Mouse (Mus musculus) lung, postnatal 36 days (tissue): ENCODE measurements at regions not wholly inside any gene's neighbourhood (a gene's known extent, or its start where the extent isn't known, plus 50 kb on each side); places are given as distances from the start of the nearest gene placed in this dataset.

Source experiments
- DNase-seq: peaks from one replicate; pipeline ENCODE4 v3.0.0; 2022; ENCODE audit warnings: mixed read lengths

DNA sequence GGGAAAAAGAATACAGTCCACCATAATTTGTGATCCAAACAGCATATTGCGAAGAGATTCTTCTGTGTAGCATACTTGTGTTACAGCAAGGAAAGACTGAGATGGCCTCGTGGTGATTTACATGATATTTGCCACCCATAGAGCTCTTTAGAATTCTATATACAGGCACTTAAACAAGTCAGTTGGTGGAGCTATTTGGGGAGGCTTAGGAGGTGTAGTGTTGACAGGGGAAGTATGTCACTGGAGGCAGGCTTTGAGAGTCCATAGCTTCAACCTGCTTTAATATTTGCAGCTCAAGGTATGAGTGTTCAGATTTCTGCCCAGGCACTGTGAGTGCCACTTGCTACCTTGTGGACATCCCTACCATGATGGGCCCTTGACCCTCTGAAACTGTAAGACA is 187.3 kb downstream of the Ostf1 start:
- DNase-seq, result no peak

DNA sequence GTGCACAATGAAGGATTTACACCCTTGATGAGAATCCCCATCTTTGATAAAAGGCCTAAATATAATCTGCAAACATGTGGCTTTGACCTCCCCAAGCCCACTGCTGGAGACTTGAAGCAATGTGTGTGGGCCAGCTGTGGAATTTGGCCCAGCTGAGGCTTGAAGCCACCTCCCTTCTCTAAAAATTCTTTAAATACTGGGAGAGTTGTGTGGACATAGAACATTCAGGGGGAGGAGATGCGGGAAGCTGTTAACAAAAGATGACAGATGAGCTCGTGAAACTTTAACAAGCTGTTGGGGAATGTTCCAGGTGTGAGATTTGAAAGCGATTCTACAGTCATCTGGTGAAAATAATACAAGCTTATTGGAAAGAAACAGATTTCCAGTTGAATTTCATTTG is 195.3 kb downstream of the Ostf1 start:
- DNase-seq, result peak; percentile 10

DNA sequence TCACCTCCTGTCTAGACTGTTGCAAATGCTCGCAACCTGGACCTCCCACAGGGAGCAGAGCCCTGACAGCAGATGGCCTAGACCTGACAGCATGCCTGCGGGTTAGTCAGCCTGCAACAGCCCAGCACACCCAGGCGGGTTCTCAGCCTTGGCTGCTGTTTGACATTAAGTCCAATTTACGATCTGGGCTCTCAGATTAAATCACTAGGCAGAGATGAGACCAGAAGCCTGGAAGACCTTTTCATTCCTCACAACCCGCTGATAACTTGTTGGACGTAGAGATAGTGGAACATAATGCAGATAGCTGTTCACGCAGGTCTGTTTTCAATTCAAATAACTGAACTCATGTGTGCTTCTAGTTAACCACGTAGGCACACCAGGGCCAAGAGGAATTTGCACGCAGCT is 211.2 kb downstream of the Ostf1 start:
- peak; percentile 11 for DNase-seq

DNA sequence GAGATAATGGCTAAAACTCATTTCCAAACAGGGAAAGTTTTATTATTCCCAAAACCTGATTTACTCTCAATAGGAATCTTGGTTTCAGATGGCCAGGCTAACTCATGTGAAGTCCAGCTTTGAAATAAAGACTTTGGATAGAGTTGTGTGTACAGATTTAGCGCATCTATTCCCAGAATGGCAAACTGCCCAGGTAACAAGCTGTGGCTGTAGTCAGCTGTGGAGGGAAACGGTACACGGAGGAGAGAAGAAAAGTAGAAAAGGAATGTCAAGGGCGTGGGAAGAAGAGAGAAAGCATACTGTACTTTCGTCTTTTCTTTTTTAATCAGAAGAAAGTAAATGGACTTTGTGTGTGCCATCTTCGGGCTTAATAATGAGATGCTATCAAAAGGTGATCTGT is 213.1 kb downstream of the Ostf1 start:
- DNase-seq, result no peak

DNA sequence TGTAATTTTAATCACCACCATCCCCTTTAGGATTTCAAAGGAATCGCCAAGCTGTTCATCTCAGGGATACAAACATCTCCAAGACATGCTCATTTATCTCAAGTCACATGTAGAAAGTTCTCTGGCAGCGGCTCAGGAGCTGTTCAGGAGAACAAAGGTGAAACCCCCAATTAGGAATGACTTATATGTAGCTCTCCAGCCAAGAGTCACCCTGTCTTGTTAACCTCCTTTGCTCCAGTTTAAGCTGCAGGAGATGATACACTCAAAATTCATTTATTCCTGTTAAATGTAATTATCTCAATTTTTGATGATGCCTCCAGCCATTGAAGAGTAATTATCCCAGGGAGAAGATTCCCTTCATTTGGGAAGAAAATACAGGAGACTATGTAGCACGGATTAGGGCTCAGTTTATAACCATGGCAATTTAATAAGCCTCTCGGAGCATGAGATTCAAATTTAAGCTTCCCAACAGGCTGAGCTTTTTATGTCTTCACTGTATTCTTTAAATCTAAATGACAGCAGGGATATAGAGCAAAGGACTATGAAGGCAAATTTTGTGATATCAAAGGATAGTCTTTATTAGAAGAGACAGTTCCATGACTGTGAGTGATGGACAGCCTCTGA is 254.0 kb downstream of the Ostf1 start:
- no peak for DNase-seq

DNA sequence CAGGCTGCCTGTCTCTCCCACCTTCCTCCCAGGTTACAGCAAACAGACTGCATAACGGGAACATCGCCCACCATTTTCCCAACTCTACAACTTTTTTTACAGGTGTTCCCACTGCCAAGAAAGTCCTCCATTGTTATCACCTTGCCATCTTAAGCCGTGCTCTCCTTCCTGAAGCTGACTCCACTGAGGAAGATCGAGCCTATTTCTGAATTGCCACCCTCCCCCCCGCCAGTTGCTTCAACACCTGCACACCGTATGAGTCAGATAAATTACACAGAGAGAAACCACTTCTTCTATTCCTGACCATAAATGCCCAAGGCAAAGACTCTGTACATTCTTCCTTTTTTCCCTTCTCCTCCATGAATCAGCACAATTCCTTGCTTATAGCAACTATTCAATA is 263.0 kb downstream of the Ostf1 start:
- DNase-seq, result no peak

DNA sequence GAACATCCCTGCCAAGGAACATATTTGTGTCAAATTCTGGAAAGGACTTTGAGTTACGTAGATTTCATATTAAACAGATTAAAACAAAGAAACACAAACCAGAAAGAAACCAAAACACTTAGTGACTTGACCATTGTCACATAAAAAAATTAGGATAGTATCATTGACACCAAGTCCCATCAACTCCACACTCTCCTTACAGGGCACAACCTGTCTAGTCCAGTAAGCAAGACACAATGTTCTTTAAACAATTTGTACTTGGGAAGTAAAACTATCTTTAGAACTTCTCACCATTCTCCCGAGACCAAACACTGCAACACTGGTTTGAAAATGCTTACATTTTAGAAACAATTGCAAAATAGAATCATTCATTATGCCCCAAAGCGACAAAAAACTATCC is 277.7 kb downstream of the Ostf1 start:
- no peak for DNase-seq

DNA sequence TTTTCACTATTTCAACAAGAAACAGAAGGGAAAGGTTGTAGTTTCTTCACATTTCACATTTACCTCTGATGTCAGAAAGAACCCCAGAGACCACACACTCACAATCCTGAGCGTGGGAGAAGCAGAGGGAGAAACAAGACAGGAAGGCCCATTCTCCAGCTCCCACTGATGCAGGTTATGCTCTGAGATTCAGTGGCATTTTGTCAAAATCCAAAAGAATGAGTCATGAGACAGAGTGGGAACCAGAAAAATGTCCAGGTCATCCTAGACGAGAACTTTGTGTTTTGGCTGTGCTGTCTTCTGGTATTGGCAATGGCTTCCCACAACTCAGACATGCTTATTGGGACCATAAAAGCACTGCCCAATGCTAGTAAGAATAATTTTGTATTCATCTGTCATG is 285.9 kb downstream of the Ostf1 start:
- DNase-seq, result peak; percentile 9

DNA sequence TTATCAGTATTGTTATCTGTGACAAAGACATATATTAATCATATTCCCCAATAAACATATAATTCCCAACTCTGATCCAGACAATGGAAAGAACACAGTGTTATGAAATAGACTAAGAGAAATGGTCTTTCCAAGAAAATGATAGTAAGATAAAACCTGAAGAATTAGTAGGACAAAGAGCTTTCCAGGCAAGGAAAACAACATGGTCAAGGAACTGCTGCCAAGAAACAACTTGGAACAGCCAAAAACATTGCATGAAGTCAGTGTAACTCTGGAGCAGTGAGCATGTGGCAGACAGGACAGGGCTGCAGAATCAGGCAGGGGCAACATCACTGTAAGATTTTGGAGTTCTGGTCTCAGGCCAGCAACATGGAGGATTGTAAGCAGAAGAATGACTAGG is 288.0 kb downstream of the Ostf1 start:
- DNase-seq, result peak; percentile 44

DNA sequence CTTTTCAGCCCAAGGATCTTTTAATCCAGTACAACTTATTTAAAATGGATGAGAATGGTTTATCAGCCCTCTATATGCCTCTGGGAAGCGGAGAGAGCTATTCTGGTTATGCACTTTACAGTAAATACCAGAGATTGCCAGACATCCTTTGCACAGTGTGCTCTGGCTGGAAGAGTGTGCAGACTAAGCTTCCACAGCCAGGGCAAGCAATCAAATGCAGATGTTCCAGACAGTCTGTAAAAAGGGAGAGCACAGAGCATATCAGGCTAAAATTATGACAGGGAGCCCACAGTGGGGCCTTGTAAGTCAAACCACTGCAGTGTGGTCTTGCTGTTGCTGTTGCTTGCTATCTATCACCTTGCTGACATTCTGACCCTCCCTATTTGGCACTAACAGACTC is 288.6 kb downstream of the Ostf1 start:
- DNase-seq, result no peak

DNA sequence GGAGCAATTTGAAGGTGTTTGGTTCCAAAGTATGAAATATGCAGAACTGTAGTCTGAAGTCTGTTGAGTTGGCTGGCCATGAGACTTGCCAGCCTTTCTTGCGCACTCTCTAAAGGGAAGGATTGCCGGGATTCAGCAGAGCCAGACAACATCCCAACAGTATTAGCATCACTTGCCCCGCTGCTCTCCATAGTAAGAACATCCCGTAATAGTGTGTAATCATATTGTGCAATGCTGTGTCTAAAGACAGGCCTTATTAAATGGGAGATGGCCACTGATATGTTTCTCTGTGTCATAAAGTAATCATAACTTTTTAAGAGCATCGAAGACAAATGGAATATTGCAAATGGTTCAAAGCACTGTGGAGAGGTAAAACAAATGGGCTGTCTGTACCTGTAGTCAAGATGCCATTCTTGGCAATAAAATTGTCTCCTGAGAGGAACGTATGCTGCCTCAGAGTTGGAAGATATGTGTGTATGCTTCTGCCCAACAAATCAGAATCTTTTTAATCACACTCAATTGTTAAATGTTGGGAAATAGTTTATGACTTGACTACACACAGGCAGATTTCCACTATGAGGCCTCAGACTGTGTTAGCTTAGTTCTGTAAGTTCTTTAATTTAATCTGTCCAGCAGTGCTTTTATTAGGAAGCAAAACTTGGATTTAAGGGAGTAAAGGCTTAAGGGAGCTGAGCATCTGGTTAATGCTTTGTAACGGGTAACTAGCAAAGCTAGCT is 293.6 kb downstream of the Ostf1 start:
- DNase-seq, result peak; percentile 10

DNA sequence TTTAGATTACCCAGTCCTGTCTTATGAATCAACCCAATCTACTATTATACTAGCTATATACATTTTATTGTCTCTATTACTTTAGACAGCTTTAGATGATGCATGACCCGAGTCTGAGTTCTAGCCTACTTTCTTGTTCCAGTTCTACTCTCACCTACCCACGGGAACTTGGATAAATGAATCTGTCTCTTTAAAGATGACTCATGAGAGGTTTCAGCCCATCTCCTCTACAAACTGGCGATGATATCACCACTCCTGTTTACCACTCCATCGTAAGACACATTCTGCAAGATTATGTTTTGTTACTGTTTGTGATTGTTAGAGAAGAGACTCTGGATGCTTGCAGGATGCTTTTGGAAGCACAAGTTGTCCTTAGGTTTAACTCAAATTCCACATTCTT is 295.0 kb downstream of the Ostf1 start:
- DNase-seq, result no peak

DNA sequence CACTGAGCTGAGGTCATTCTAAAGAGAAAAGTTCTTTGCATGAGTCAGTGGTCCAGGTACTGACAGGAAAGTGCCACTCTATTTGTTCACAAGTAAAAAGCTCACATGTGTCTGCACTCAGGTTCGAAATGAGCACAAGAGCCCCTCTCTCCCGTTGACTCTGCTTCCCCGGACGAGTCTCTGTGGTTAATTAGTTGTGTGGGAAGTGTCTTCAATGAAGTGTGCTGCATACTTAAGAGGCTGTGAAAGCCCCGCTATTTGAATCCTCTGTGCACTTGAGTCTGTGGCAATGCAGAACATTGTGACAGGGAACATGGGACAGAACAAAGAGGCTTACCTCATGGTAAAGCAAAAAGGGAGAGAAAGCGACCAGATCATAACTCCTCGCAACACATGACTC is 297.0 kb downstream of the Ostf1 start:
- no peak for DNase-seq

DNA sequence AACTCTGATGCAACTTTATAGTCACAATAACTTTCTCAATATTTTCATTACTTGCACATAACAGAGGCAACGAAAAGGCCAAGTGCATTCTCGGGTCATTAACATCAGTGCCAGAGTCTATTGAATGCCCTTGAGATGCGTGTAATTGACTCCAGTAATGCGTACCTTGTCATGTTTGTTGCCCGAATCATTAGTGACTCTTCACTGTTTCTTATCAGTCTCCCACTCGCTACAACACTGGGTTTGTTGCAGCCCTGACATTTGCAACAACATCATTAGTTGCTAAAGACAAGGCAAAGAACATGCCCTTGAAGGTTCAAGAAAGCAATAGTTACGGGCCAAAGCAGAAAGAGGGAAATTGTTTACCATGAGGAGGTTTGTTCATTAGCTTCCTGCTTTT is 299.8 kb downstream of the Ostf1 start:
- no peak for DNase-seq

DNA sequence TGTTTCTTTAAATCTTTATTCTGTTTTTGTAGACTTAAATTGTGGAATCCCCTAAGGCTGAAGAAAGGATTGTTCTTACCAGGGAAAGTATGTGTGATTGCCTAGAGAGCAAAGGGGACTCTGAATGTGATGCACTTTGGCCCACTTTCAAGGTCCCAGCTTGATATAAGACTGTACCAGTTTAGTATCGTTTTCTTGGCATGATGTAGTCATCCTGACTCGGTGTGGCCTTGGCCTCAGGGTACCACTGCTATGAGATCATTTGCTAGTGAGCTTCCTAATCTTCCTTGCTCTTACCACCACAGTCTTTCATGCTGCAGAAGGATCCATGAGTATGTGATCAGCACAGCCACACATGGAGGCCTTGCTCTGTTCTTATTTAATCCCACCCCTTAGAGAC is 302.2 kb downstream of the Ostf1 start:
- DNase-seq, result no peak

DNA sequence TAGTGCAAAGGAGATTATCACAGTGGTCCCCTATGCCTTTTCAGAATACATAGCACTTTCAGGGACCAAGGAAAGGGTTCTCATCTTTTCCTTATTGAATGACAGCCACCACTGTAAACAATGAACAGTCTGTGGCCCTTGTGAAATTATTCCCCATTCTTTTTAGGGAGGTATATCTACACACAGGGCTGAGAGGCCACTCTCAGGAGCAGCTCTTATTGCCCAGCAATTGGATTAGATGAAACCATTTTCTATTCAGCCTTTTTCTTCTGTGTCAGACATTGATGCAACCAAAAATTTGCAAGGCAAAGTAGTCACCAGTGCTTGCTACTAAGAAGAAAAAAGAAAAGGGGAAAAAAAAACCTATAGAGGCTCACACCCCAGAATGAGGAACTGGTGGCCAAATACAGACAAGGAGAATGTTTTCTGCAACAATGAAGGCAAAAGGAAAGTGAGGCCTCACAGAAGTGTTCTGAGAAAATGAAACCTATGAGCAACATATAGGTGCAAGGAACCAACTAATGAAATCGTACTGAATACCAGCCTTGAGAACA is 313.2 kb downstream of the Ostf1 start:
- no peak for DNase-seq

DNA sequence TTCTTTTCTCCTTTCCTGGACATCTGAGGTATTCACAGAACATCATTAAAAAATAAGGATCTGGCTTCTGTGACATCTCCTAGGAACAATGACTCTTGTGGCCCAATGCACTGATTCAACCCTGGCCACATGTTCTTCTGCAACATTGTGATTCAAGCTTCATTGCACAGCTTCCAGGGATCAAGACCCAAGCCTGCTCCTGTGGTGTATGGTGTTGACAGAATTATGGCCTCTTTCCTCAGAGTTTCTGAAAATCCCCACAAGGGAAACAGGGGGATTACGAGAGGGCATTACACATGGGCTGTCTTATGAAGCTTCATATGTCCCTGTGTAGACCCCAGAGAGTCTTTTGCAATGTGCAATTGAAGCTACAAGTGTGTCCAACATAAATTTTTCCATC is 358.2 kb downstream of the Ostf1 start:
- DNase-seq, result no peak

DNA sequence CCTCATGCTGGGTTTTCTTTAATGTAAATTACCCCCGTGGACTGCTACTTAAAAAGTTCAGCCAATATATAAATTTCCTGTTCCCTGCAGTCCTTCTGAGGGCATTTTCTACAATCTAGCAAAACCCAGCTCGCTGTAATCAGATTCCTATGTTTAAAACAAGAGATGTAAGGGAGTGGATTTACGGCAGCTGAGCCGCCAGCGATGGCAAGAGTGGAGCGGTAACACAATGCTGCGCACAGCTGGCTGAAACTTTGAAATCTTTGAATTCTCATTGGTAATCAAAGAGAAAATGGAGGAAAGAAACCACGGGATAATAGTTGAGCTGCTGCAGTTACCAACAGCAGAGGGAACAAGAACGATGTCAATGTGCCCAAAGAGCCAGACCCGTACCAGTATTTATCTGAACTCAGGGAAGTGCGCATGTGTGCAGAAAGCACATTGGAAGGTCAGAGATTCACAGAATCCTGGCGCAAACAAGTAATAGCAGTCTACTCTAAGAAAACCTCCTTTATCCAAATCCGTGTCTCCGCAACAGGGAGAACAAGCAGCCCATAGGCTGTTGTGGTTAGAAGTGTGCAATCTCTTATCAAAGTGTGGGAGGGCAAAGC is 376.4 kb downstream of the Ostf1 start:
- DNase-seq, result no peak

DNA sequence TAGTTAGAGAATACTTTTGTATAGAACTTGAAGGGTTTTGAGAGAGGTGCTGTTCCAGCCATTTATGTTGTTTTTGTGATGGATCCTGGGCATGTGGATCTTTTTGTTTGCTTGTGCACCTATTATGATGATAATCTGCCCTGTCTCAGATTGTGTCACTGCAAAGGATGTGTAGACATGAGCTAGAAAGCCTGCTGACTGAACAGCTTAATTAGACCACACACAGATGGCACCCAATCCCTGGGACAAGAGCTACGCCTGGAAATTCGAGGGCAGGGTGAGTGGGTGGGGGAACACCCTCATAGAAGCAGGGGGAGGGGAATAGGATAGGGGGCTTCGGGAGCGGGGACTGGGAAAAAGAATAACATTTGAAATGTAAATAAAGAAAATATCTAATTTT is 378.3 kb downstream of the Ostf1 start:
- DNase-seq, result no peak
